Mouse (Mus musculus) embryonic facial prominence, embryonic 12.5 days (tissue): ENCODE results near the gene Golm1. TPM values are rescaled to one million over a fixed set of nuclear protein-coding genes. Genes with fewer than 3 reads are reported as not detected.

Experiments used
- polyA plus RNA-seq: library from polyadenylated mRNA; unstranded; fragments of >200 nt; fragmentation: Nextera tagmentation; extraction: Ambion mirVana; gene quantifications from 2 replicates; pipeline ENCODE4 v1.2.1, GENCODE M21; 2016

The Golm1 gene
- polyA plus RNA-seq, 1 experiment from 2014 or later, result 62.6 TPM

Other genes with a start within 250 kb of the Golm1 start
- gene Agtpbp1, start 90.6 kb downstream of the Golm1 start, polyA plus RNA-seq, result 20.7 and 21.3 TPM in 2 replicates
- gene Naa35, start 90.6 kb downstream of the Golm1 start, polyA plus RNA-seq, result 107 and 127 TPM in 2 replicates
- not detected in 2 replicates for gene 4921517D22Rik, start 18.3 kb upstream of the Golm1 start, polyA plus RNA-seq
- 0.51 TPM in 1 of 2 replicates, not detected in the other for gene Spata31d1a, start 34.5 kb upstream of the Golm1 start, polyA plus RNA-seq
- gene Spata31d1b, start 36.5 kb upstream of the Golm1 start, polyA plus RNA-seq, result not detected in 2 replicates
- gene Spata31d1d, start 55.9 kb upstream of the Golm1 start, polyA plus RNA-seq, result not detected in 2 replicates
- 0.32 TPM in 1 of 2 replicates, not detected in the other for gene 1700014D04Rik, start 70.9 kb upstream of the Golm1 start, polyA plus RNA-seq
- gene Isca1, start 94.0 kb upstream of the Golm1 start, polyA plus RNA-seq, result 113 and 115 TPM in 2 replicates
- gene Gm49354, start 106.4 kb upstream of the Golm1 start, polyA plus RNA-seq, result not detected in 2 replicates
- 47.8 and 57.0 TPM in 2 replicates for gene Tut7, start 147.3 kb upstream of the Golm1 start, polyA plus RNA-seq